17 mouse cellular contexts compared by ENCODE assay signal in the genomic region with DNA sequence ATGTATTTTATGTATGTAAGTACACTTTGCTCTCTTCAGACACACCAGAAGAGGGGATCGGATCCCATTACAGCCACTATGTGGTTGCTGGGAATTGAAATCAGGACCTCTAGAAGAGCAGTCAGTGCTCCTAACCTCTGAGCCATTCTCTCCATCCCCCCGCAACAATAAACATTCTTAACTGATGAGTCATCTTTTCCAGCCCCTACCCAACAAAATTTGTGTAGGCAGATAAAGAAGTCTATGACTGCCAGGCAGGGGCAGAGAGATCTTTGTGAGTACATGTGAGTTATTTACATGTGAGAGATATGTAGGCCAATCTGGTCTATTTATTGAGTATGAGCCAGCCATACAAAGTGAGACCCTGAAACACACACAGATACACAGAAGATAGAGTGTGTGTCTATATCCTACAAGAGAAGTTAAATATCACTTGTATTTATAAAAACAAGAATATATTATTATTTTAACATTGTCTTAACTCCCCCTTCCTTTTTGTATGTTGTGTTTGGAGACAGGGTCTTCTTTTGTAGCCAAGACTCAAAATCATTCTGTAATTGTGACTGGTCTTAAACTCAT. TPM values are rescaled to one million over a fixed set of nuclear protein-coding genes. Genes with fewer than 3 reads are reported as not detected.
DNase-seq lines count a peak whose midpoint lies in the region; ATAC-seq and TF ChIP-seq lines count a peak whose summit lies in the region.
"Had no signal": no experiment of that assay in that cellular context is flagged by ENCODE, and none has a peak within 500 bp of the region (broad histone marks: within the 10 kb centered on the region; RNA-seq: fewer than 3 reads in every experiment).

No protein-coding gene starts in this region.

- no peak overlapping the region for H3K9ac ChIP-seq in hindbrain, embryonic 12.5 days
- no peak overlapping the region for H3K9ac ChIP-seq in hindbrain, embryonic 11.5 days (ENCODE audit: low read depth, low read length)
- peak overlapping the region; percentile 79; the same call in 1 of the 2 replicates for H3K9ac ChIP-seq in CH12.LX (ENCODE audit: insufficient read depth, low read depth)
- no peak overlapping the region for H3K9ac ChIP-seq in midbrain, embryonic 14.5 days (replicated peaks; ENCODE audit: low read length)
- H3K9ac ChIP-seq: forebrain, embryonic 12.5 days had no signal

- H3K4me2 ChIP-seq in hindbrain, embryonic 12.5 days (replicated peaks) = peak overlapping the region; percentile 66; the same call in 1 of the 2 replicates
- H3K4me2 ChIP-seq in hindbrain, embryonic 11.5 days (replicated peaks; ENCODE audit: low read depth, low read length) = no peak overlapping the region
- H3K4me2 ChIP-seq in CH12.LX (ENCODE audit: insufficient read depth, low read depth, poor library complexity, severe bottlenecking) = peak overlapping the region; percentile 69
- peak overlapping the region; percentile 2; the same call in 1 of the 2 replicates for H3K4me2 ChIP-seq in midbrain, embryonic 14.5 days (ENCODE audit: low read length)

- no peak for DNase-seq in hindbrain, embryonic 11.5 days (ENCODE audit: low spot score)
- peak; percentile 58 for DNase-seq in 416B (ENCODE audit: low read depth)
- DNase-seq in CH12.LX (ENCODE audit: extremely low read depth) = peak; percentile 60
- DNase-seq in midbrain, embryonic 14.5 days = no peak
- DNase-seq in layer of hippocampus, adult 8-10 months (ENCODE audit: low spot score in 2 of 2) = no peak
- DNase-seq: adrenal gland, postnatal 10 days; cerebellum, adult 8-10 months; heart, postnatal 4 days; kidney, adult 8-10 months; kidney, postnatal 4 days; layer of hippocampus, postnatal 36 days; lung, adult 2 months; lung, postnatal 4 days; thymus, postnatal 14 days had no signal

- no peak overlapping the region for H3K4me3 ChIP-seq in hindbrain, embryonic 12.5 days
- H3K4me3 ChIP-seq in hindbrain, embryonic 11.5 days (ENCODE audit: low read depth, low read length) = no peak overlapping the region
- H3K4me3 ChIP-seq in CH12.LX (replicated peaks in 1 of 3; ENCODE audit: low read depth in 2 of 3, low read length in 2 of 3, poor library complexity in 1 of 3) = peak overlapping the region in 1 of 3 experiments; percentile 96
- H3K4me3 ChIP-seq in midbrain, embryonic 14.5 days (replicated peaks; ENCODE audit: low read depth, low read length) = no peak overlapping the region

- 76% methylated on average over 2 of the region's 2 CpGs for WGBS in hindbrain, embryonic 12.5 days
- 85% methylated on average over 2 of the region's 2 CpGs for WGBS in hindbrain, embryonic 11.5 days
- WGBS in midbrain, embryonic 14.5 days = 77% methylated on average over 2 of the region's 2 CpGs

- in situ Hi-C loops in CH12.LX (cut with MboI; ENCODE audit: low pct_ligation_motif_present, low pct_unique_long_range_greater_than_20kb, low sequenced_read_pairs) = no loop called here

- no peak for TF ChIP-seq RAD21 in CH12.LX (IDR thresholded peaks at IDR 0.05; ENCODE audit: low read depth, low read length)

- H3K36me3 ChIP-seq in hindbrain, embryonic 12.5 days = 0 out of 2 replicates have a peak, but pooled peaks cover 4% of the 10 kb centered on the region
- no peaks in the 10 kb centered on the region for H3K36me3 ChIP-seq in hindbrain, embryonic 11.5 days (ENCODE audit: control insufficient read depth, insufficient read depth, low read length)
- H3K36me3 ChIP-seq in CH12.LX (replicated peaks in 1 of 2; ENCODE audit: control insufficient read depth in 1 of 2, insufficient read depth in 1 of 2, low read length in 1 of 2) = peaks cover 5 to 19% of the 10 kb centered on the region in 2 experiments
- H3K36me3 ChIP-seq in midbrain, embryonic 14.5 days (ENCODE audit: control insufficient read depth, insufficient read depth, low read length) = no peaks in the 10 kb centered on the region
- H3K36me3 ChIP-seq: forebrain, embryonic 12.5 days had no signal

- peaks cover 21% of the 10 kb centered on the region for H3K4me1 ChIP-seq in hindbrain, embryonic 12.5 days
- no peaks in the 10 kb centered on the region for H3K4me1 ChIP-seq in hindbrain, embryonic 11.5 days (replicated peaks; ENCODE audit: control insufficient read depth, insufficient read depth, low read length)
- H3K4me1 ChIP-seq in CH12.LX (ENCODE audit: control insufficient read depth in 1 of 2, insufficient read depth in 2 of 2) = peaks cover 3 to 29% of the 10 kb centered on the region in 2 experiments
- peaks cover 25% of the 10 kb centered on the region for H3K4me1 ChIP-seq in midbrain, embryonic 14.5 days (ENCODE audit: control insufficient read depth, insufficient read depth, low read length)

- ATAC-seq in hindbrain, embryonic 12.5 days (ENCODE audit: low FRiP score) = no peak
- ATAC-seq in hindbrain, embryonic 11.5 days (ENCODE audit: low FRiP score) = no peak
- ATAC-seq in midbrain, embryonic 14.5 days (ENCODE audit: low FRiP score, low TSS enrichment) = no peak
- no peak for ATAC-seq in inflammation-experienced regulatory T-cells, adult 6 months

- TF ChIP-seq CTCF in CH12.LX (conservative IDR thresholded peaks at IDR 0.05 in 1 of 2, IDR thresholded peaks at IDR 0.05 in 1 of 2; ENCODE audit: low read depth in 2 of 2, low read length in 2 of 2) = no peak

- dilution Hi-C loops in CH12.LX (cut with MboI; ENCODE audit: extremely low pct_ligation_motif_present, extremely low pct_unique_long_range_greater_than_20kb, low sequenced_read_pairs) = no loop called here

- H3K27ac ChIP-seq in hindbrain, embryonic 12.5 days = no peak overlapping the region
- H3K27ac ChIP-seq in hindbrain, embryonic 11.5 days (ENCODE audit: low read depth, low read length) = no peak overlapping the region
- H3K27ac ChIP-seq in CH12.LX (ENCODE audit: insufficient read depth, low read depth) = peak overlapping the region; percentile 83; the same call in 1 of the 2 replicates
- no peak overlapping the region for H3K27ac ChIP-seq in midbrain, embryonic 14.5 days (replicated peaks; ENCODE audit: low read depth, low read length)

- peaks cover 69% of the 10 kb centered on the region for H3K79me2 ChIP-seq in CH12.LX (replicated peaks; ENCODE audit: control insufficient read depth, extremely low read depth, insufficient read depth, poor library complexity, severe bottlenecking)

- peak; percentile 64; the same call in 1 of the 2 replicates for TF ChIP-seq EP300 in CH12.LX (IDR thresholded peaks at IDR 0.05; ENCODE audit: low read length)

- H3K27me3 ChIP-seq in hindbrain, embryonic 12.5 days = no peaks in the 10 kb centered on the region
- no peaks in the 10 kb centered on the region for H3K27me3 ChIP-seq in hindbrain, embryonic 11.5 days (ENCODE audit: control insufficient read depth, insufficient read depth, low read length)
- H3K27me3 ChIP-seq in CH12.LX (replicated peaks) = no peaks in the 10 kb centered on the region
- no peaks in the 10 kb centered on the region for H3K27me3 ChIP-seq in midbrain, embryonic 14.5 days (ENCODE audit: control insufficient read depth, insufficient read depth, low read length)
- H3K27me3 ChIP-seq: forebrain, embryonic 12.5 days had no signal

- TF ChIP-seq POLR2A in CH12.LX (IDR thresholded peaks at IDR 0.05; ENCODE audit: low read depth, low read length) = no peak

- H3K9me3 ChIP-seq in hindbrain, embryonic 12.5 days (replicated peaks) = no peaks in the 10 kb centered on the region
- H3K9me3 ChIP-seq in hindbrain, embryonic 11.5 days (ENCODE audit: control insufficient read depth, low read length) = no peaks in the 10 kb centered on the region
- no peaks in the 10 kb centered on the region for H3K9me3 ChIP-seq in CH12.LX (replicated peaks; ENCODE audit: low read length)
- no peaks in the 10 kb centered on the region for H3K9me3 ChIP-seq in midbrain, embryonic 14.5 days (ENCODE audit: control insufficient read depth, low read length)
- H3K9me3 ChIP-seq: forebrain, embryonic 12.5 days had no signal

TF ChIP-seq in CH12.LX, 34 proteins besides CTCF, POLR2A, EP300 and RAD21 (continues in another document):
- TF ChIP-seq E2F4 (IDR thresholded peaks at IDR 0.05; ENCODE audit: insufficient replicate concordance, low read depth, low read length) (no peak), ZMIZ1 (IDR thresholded peaks at IDR 0.05; ENCODE audit: low read depth, low read length) (0 out of 2 replicates have a peak, but pooled peaks have one; percentile 49), NRF1 (IDR thresholded peaks at IDR 0.05; ENCODE audit: low read depth, low read length) (no peak), SMC3 (IDR thresholded peaks at IDR 0.05; ENCODE audit: low read depth, low read length) (no peak)

RNA-seq across cellular contexts. Expression of a gene that starts 2.6 kb away (rescaled TPM):
- 34.2 and 38.5 TPM in 2 replicates for polyA plus RNA-seq in hindbrain, embryonic 12.5 days (2016; fragmentation: Nextera tagmentation; extraction: Ambion mirVana)
- 26.8 and 31.1 TPM in 2 replicates for polyA plus RNA-seq in hindbrain, embryonic 11.5 days (2014; fragmentation: Nextera tagmentation; extraction: Ambion mirVana)
- 7.6 and 11.3 TPM in 2 replicates for total RNA-seq in CH12.LX (2012; rRNA removed)
- 6.9 and 7.9 TPM in 2 replicates for total RNA-seq in CH12.LX (2014; rRNA removed)
- 4.3 and 4.8 TPM in 2 replicates for polyA plus RNA-seq in CH12.LX (2012; ENCODE audit: insufficient read length, low read depth)
- 24.5 and 27.3 TPM in 2 replicates for polyA plus RNA-seq in midbrain, embryonic 14.5 days (2014; fragmentation: Nextera tagmentation; extraction: Ambion mirVana)
- 10 to 100 TPM; 13.0 to 18.3 (median 15.1) TPM for total RNA-seq in layer of hippocampus, adult 8-10 months (2022)
- polyA plus RNA-seq in inflammation-experienced regulatory T-cells, adult 6 months (2017; shearing (Covaris generic)) = 10 to 100 TPM; 13.6 to 18.7 (median 17.9) TPM

RNA-seq across cellular contexts. Expression of a gene that starts 3.2 kb away (rescaled TPM):
- polyA plus RNA-seq in hindbrain, embryonic 12.5 days (2016; fragmentation: Nextera tagmentation; extraction: Ambion mirVana) = 26.3 and 28.2 TPM in 2 replicates
- polyA plus RNA-seq in hindbrain, embryonic 11.5 days (2014; fragmentation: Nextera tagmentation; extraction: Ambion mirVana) = 22.0 and 31.0 TPM in 2 replicates
- total RNA-seq in CH12.LX (2012; rRNA removed) (29.8 and 40.7 TPM in 2 replicates), CH12.LX (2014; rRNA removed) (51.7 and 58.3 TPM in 2 replicates)
- 39.2 and 48.7 TPM in 2 replicates for polyA plus RNA-seq in CH12.LX (2012; ENCODE audit: insufficient read length, low read depth)
- polyA plus RNA-seq in midbrain, embryonic 14.5 days (2014; fragmentation: Nextera tagmentation; extraction: Ambion mirVana) = 25.4 and 28.6 TPM in 2 replicates
- 10 to 100 TPM; 44.9 to 61.2 (median 52.3) TPM for total RNA-seq in layer of hippocampus, adult 8-10 months (2022)
- 10 to 100 TPM; 25.6 to 37.1 (median 33.7) TPM for polyA plus RNA-seq in inflammation-experienced regulatory T-cells, adult 6 months (2017; shearing (Covaris generic))

RNA-seq across cellular contexts. Expression of a gene that starts 19.3 kb away (rescaled TPM):
- 41.9 and 44.6 TPM in 2 replicates for polyA plus RNA-seq in hindbrain, embryonic 12.5 days (2016; fragmentation: Nextera tagmentation; extraction: Ambion mirVana)
- 35.7 and 39.1 TPM in 2 replicates for polyA plus RNA-seq in hindbrain, embryonic 11.5 days (2014; fragmentation: Nextera tagmentation; extraction: Ambion mirVana)
- 20.9 and 25.7 TPM in 2 replicates for total RNA-seq in CH12.LX (2012; rRNA removed)
- 26.0 and 34.3 TPM in 2 replicates for total RNA-seq in CH12.LX (2014; rRNA removed)
- 22.9 and 29.3 TPM in 2 replicates for polyA plus RNA-seq in CH12.LX (2012; ENCODE audit: insufficient read length, low read depth)
- 32.5 and 43.3 TPM in 2 replicates for polyA plus RNA-seq in midbrain, embryonic 14.5 days (2014; fragmentation: Nextera tagmentation; extraction: Ambion mirVana)
- total RNA-seq in layer of hippocampus, adult 8-10 months (2022) = 10 to 100 TPM; 35.6 to 46.8 (median 41.7) TPM
- polyA plus RNA-seq in inflammation-experienced regulatory T-cells, adult 6 months (2017; shearing (Covaris generic)) = 10 to 100 TPM; 35.8 to 43.5 (median 39.4) TPM

Comparison
In these comparisons a context has a peak if more than half of its experiments do, and no peak if none do; other contexts are left out.
1. DNase-seq: peak in 416B (single experiment) and CH12.LX (single experiment); none in hindbrain, embryonic 11.5 days (single experiment), midbrain, embryonic 14.5 days (single experiment) and layer of hippocampus, adult 8-10 months (0 of 2).